Mouse (Mus musculus): ENCODE measurements around the gene Thra. TPM values are rescaled to one million over a fixed set of nuclear protein-coding genes. Genes with fewer than 3 reads are reported as not detected.

Thra gene
- polyA plus RNA-seq, 1 experiment from 2014 or later, result 27.0 TPM

GRCm38 (mm10) chr11:98754151-98754620, 13.7 kb downstream of the Thra start:
- Histone ChIP-seq H3K36me3 (peaks cover 40% of the 10 kb centered on the region), H3K4me3 (no peak overlapping the region), H3K4me1 (replicated peaks) (peaks cover 76% of the 10 kb centered on the region), H3K9me3 (replicated peaks) (no peaks in the 10 kb centered on the region), H3K27me3 (replicated peaks) (no peaks in the 10 kb centered on the region), H3K9ac (peak overlapping the region; percentile 28), H3K27ac (ENCODE audit: poor library complexity, severe bottlenecking) (peak overlapping the region; percentile 84), H3K4me2 (peak overlapping the region; percentile 16)
- 56% methylated on average over 9 of the region's 9 CpGs for WGBS
- no peak for ATAC-seq (ENCODE audit: insufficient number of reproducible peaks, low FRiP score)

GRCm38 (mm10) chr11:98754621-98755181, 14.3 kb downstream of the Thra start:
- H3K9ac ChIP-seq, result peak overlapping the region; percentile 28; the same call in 1 of the 2 replicates
- H3K27ac ChIP-seq (ENCODE audit: poor library complexity, severe bottlenecking), result peak overlapping the region; percentile 84
- WGBS, result 19% methylated on average over 7 of the region's 7 CpGs
- peaks cover 71% of the 10 kb centered on the region for H3K4me1 ChIP-seq (replicated peaks)
- no peaks in the 10 kb centered on the region for H3K27me3 ChIP-seq (replicated peaks)
- ATAC-seq (ENCODE audit: insufficient number of reproducible peaks, low FRiP score), result peak; percentile 40
- H3K4me2 ChIP-seq, result peak overlapping the region; percentile 16; the same call in 1 of the 2 replicates
- no peaks in the 10 kb centered on the region for H3K9me3 ChIP-seq (replicated peaks)
- H3K4me3 ChIP-seq, result no peak overlapping the region
- peaks cover 42% of the 10 kb centered on the region for H3K36me3 ChIP-seq

- H3K36me3 ChIP-seq, result peaks cover 53% of the 10 kb centered on the region
- H3K4me3 ChIP-seq, result no peak overlapping the region
- H3K9me3 ChIP-seq (replicated peaks), result no peaks in the 10 kb centered on the region
- 0 out of 2 replicates have a peak overlapping the region, but pooled peaks have one; percentile 11 for H3K4me2 ChIP-seq
- no peak for ATAC-seq (ENCODE audit: insufficient number of reproducible peaks, low FRiP score)
- H3K9ac ChIP-seq, result peak overlapping the region; percentile 51; the same call in 1 of the 2 replicates
- H3K4me1 ChIP-seq (replicated peaks), result peaks cover 59% of the 10 kb centered on the region
- no peaks in the 10 kb centered on the region for H3K27me3 ChIP-seq (replicated peaks)
- peak overlapping the region; percentile 13; the same call in 1 of the 2 replicates for H3K27ac ChIP-seq (ENCODE audit: poor library complexity, severe bottlenecking)
- 74% methylated on average over 6 of the region's 6 CpGs for WGBS
Observed at GRCm38 (mm10) chr11:98755726-98756380, 15.4 kb downstream of the Thra start.

- H3K9me3 ChIP-seq (replicated peaks), result no peaks in the 10 kb centered on the region
- 68% methylated on average over 12 of the region's 12 CpGs for WGBS
- no peak overlapping the region for H3K4me3 ChIP-seq
- H3K27ac ChIP-seq (ENCODE audit: poor library complexity, severe bottlenecking), result no peak overlapping the region
- no peak overlapping the region; the same call in 1 of the 2 replicates for H3K9ac ChIP-seq
- H3K36me3 ChIP-seq, result peaks cover 61% of the 10 kb centered on the region
- no peak overlapping the region for H3K4me2 ChIP-seq
- ATAC-seq (ENCODE audit: insufficient number of reproducible peaks, low FRiP score), result no peak
- H3K27me3 ChIP-seq (replicated peaks), result no peaks in the 10 kb centered on the region
- peaks cover 51% of the 10 kb centered on the region for H3K4me1 ChIP-seq (replicated peaks)
Observed at GRCm38 (mm10) chr11:98756711-98757110, 16.3 kb downstream of the Thra start.

GRCm38 (mm10) chr11:98761939-98762338, 21.5 kb downstream of the Thra start:
- Histone ChIP-seq H3K27me3 (replicated peaks) (no peaks in the 10 kb centered on the region), H3K4me2 (no peak overlapping the region), H3K36me3 (peaks cover 74% of the 10 kb centered on the region), H3K9ac (no peak overlapping the region), H3K9me3 (replicated peaks) (no peaks in the 10 kb centered on the region), H3K4me1 (replicated peaks) (peaks cover 30% of the 10 kb centered on the region), H3K27ac (ENCODE audit: poor library complexity, severe bottlenecking) (no peak overlapping the region), H3K4me3 (no peak overlapping the region)
- 88% methylated on average over 4 of the region's 4 CpGs for whole genome bisulfite sequencing
- ATAC-seq (ENCODE audit: insufficient number of reproducible peaks, low FRiP score), result no peak

- 0 out of 2 replicates have a peak overlapping the region, but pooled peaks have one; percentile 29 for H3K9ac ChIP-seq
- no peaks in the 10 kb centered on the region for H3K9me3 ChIP-seq (replicated peaks)
- ATAC-seq (ENCODE audit: insufficient number of reproducible peaks, low FRiP score), result no peak
- no peak overlapping the region for H3K4me2 ChIP-seq
- WGBS, result 61% methylated on average over 17 of the region's 17 CpGs
- H3K4me1 ChIP-seq (replicated peaks), result peaks cover 39% of the 10 kb centered on the region
- H3K27me3 ChIP-seq (replicated peaks), result no peaks in the 10 kb centered on the region
- peaks cover 65% of the 10 kb centered on the region for H3K36me3 ChIP-seq
- no peak overlapping the region for H3K27ac ChIP-seq (ENCODE audit: poor library complexity, severe bottlenecking)
- no peak overlapping the region for H3K4me3 ChIP-seq
Observed at GRCm38 (mm10) chr11:98762756-98763501, 22.5 kb downstream of the Thra start.

- Histone ChIP-seq H3K4me2 (no peak overlapping the region), H3K9ac (0 out of 2 replicates have a peak overlapping the region, but pooled peaks have one; percentile 29), H3K27ac (ENCODE audit: poor library complexity, severe bottlenecking) (no peak overlapping the region), H3K4me1 (replicated peaks) (peaks cover 45% of the 10 kb centered on the region), H3K36me3 (peaks cover 63% of the 10 kb centered on the region), H3K4me3 (no peak overlapping the region), H3K9me3 (replicated peaks) (no peaks in the 10 kb centered on the region), H3K27me3 (replicated peaks) (no peaks in the 10 kb centered on the region)
- no peak for ATAC-seq (ENCODE audit: insufficient number of reproducible peaks, low FRiP score)
- WGBS, result 85% methylated on average over 8 of the region's 8 CpGs
Observed at GRCm38 (mm10) chr11:98763502-98763861, 23.0 kb downstream of the Thra start.

- Histone ChIP-seq H3K9ac (no peak overlapping the region), H3K36me3 (peaks cover 64% of the 10 kb centered on the region), H3K27ac (ENCODE audit: poor library complexity, severe bottlenecking) (no peak overlapping the region), H3K27me3 (replicated peaks) (no peaks in the 10 kb centered on the region), H3K4me2 (no peak overlapping the region), H3K4me3 (no peak overlapping the region), H3K4me1 (replicated peaks) (peaks cover 51% of the 10 kb centered on the region), H3K9me3 (replicated peaks) (no peaks in the 10 kb centered on the region)
- WGBS, result 82% methylated on average over 18 of the region's 18 CpGs
- ATAC-seq (ENCODE audit: insufficient number of reproducible peaks, low FRiP score), result no peak
Observed at GRCm38 (mm10) chr11:98764091-98764490, 23.7 kb downstream of the Thra start.

GRCm38 (mm10) chr11:98764746-98765145, 24.3 kb downstream of the Thra start:
- Histone ChIP-seq H3K4me2 (no peak overlapping the region), H3K9ac (no peak overlapping the region), H3K27me3 (replicated peaks) (no peaks in the 10 kb centered on the region), H3K4me3 (no peak overlapping the region), H3K9me3 (replicated peaks) (no peaks in the 10 kb centered on the region), H3K36me3 (peaks cover 66% of the 10 kb centered on the region), H3K27ac (ENCODE audit: poor library complexity, severe bottlenecking) (no peak overlapping the region), H3K4me1 (replicated peaks) (peaks cover 57% of the 10 kb centered on the region)
- ATAC-seq (ENCODE audit: insufficient number of reproducible peaks, low FRiP score), result no peak

- Histone ChIP-seq H3K27ac (ENCODE audit: poor library complexity, severe bottlenecking) (peak overlapping the region; percentile 80), H3K4me3 (no peak overlapping the region), H3K9ac (peak overlapping the region; percentile 60)
Observed at GRCm38 (mm10) chr11:98765421-98766309, 25.2 kb downstream of the Thra start.

More at GRCm38 (mm10) chr11:98765421-98766309, 25.2 kb downstream of the Thra start:
- H3K4me2 ChIP-seq, result peak overlapping the region; percentile 35
- no peaks in the 10 kb centered on the region for H3K9me3 ChIP-seq (replicated peaks)
- H3K27me3 ChIP-seq (replicated peaks), result no peaks in the 10 kb centered on the region
- peaks cover 67% of the 10 kb centered on the region for H3K4me1 ChIP-seq (replicated peaks)
- ATAC-seq (ENCODE audit: insufficient number of reproducible peaks, low FRiP score), result no peak
- peaks cover 67% of the 10 kb centered on the region for H3K36me3 ChIP-seq
- 32% methylated on average over 7 of the region's 9 CpGs for WGBS
